Mouse (Mus musculus) retina, adult 2 months (tissue): Measurements from ENCODE around the gene AI854703.
A peak's percentile ranks its signal among the peaks of the same experiment; 100 is the strongest.

Source experiments
- DNase-seq: peaks from one replicate; pipeline ENCODE4 v3.0.0-alpha.2; 2012; ENCODE audit warnings: low read depth, low spot score

The AI854703 gene

GRCm38 (mm10) chr6:48626464-48626863, at the start of gene AI854703:
Gene AI854703 (plus strand): TSS chr6:48626764.
- no peak for DNase-seq

GRCm38 (mm10) chr6:48578736-48579135, 47.8 kb upstream of the AI854703 start:
- no peak for DNase-seq

GRCm38 (mm10) chr6:48579215-48579648, 47.3 kb upstream of the AI854703 start:
- no peak for DNase-seq

- no peak for DNase-seq
These were observed 45.3 kb upstream of the AI854703 start for GRCm38 (mm10) chr6:48581257-48581656.

DNA sequence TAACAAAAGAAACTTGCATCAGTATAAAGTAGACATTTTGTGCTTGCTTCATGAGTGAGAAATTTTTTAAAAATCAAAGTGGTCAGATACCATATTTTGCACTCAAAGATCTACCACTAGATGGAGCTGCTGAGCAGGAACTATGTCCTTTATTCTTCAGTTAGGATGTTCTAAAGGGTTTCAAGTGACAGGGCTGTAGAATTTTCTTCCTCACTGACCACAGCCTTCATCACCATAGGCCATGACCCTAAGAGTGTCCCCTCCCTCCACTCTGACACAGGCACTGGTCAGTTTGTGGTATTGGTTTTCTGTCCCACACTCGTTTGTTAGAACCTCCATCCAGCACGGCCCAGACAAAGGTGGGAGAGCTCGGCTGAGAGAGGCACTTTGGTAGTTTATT, 44.5 kb upstream of the AI854703 start:
- no peak for DNase-seq

DNA sequence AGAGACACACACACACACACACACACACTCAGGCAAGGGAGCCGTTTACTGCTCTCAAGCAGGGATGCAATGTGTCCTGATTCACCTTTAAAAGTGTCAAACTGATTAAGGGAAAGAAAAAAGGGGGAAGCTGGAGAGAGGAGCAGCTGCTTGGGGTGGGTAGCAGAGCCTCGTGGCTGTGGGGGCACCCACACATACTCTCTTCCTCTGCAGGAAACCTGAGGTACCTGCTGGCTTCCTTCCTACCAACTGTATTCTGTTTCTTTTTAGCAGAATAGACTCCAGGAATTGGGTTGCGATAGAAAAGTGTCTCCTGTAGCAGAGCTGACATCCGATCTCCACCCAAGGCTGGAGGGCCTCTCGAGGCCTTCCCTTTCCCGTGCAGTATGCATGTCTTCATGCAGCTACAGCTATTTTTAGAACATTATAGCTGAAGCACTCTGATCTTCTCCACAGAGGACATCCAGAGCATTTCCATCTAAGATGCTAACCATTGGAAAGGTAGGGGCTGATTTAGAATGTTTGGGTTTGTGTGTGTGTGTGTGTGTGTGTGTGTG, 37.3 kb upstream of the AI854703 start, which contains the start of gene Gm45021:
Gene Gm45021, plus strand, starts transcription at position 417 of the 557 bp plus-strand sequence.
- no peak for DNase-seq

DNA sequence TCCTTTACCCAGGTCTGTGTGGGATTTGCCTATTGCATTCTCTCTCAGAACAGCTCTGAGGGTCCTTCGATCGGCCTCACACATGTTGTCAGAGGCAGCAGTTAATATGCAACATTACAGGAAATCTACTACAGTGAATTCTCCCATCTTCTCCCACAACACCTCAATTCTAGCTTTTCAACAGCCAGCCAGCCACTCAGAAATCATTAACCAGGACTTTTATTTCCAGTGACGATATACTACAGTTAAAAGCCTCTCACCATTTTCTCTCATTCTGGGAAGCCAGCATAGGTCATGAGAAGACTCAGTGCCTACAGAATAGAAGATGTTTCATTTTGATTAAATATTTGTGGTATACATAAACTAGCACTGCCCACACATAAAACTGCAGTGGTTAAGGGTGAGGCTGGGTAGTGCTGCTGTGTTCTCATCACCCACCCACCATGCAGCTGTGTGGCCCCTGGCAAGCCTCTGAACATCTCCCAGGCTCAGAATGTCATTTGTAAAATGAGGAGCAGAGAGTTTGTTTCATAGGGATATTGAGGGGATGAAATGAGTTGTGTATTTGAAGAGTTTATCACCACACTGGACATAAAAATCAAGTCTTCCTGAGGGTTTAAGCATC, 35.2 kb upstream of the AI854703 start:
- DNase-seq, result no peak

DNA sequence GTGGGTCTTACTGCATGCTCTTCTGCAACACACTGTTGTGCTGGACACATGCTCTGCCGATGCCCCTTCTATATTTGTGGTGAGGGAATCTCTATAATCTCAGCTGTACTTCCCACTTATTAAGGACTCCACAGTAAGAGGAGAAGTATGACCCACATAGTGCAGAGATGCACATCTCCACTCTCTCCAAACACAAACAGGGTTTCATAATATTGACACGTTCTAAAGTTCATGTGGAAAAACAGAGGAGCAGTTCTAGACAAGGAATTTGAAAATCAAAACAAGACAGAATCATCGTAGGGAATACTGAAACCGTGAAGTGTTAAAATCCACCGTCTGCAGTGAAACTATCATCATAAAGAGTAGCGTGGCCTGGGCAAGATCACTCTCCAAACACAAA, 34.7 kb upstream of the AI854703 start:
- DNase-seq, result no peak

DNA sequence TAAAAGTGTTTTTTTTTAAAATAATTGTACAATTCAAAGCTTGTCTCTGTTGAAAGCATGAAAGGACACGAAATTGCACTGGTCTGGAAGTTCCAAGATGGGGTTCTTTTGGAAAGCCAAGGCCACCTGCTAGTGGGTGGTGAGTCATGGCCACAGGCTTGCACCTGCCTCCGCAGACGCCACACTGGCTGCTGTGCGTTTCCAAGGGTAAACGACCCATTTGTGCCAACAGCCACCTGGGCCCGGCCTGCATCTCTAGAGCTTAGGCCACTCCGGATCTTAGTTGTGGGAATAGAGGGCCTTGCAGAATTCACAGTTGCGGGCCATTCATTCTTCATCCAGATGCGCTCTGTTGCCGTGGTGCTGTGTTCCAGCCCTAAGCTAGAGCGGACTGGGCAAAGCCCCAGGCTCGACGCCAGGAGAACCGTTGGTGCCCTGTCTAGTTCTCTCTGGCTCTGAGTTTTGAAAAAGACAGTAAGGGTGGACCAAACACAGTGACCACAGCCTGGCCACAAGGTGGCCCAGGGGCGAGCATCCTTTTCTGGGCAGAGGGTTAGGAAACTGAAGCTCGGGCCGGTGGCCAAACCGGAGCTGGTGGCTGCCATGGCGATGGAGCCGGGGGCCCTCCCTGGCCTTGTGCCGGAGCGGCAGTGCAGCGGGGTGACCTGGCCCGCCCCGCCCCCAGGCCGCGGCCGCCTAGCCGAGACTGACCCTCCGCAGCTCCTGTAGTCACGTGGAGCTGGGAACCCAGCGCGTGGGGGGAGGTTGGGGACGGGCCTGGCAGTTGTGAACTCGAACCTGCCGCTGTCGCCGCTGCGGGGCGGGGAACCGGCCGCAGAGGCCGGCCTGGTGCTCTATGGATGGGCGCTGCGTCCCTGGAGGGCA, 33.2 kb upstream of the AI854703 start, which contains the start of the genes Repin1 and Gm44965:
Gene Repin1, plus strand, starts transcription at position 726 of the 885 bp plus-strand sequence.
Gene Gm44965, plus strand, starts transcription at position 784 of the 885 bp plus-strand sequence.
- peak; percentile 87 for DNase-seq

GRCm38 (mm10) chr6:48594043-48594738, 32.4 kb upstream of the AI854703 start:
- DNase-seq, result no peak

GRCm38 (mm10) chr6:48595278-48595677, 31.3 kb upstream of the AI854703 start:
- DNase-seq, result no peak

DNA sequence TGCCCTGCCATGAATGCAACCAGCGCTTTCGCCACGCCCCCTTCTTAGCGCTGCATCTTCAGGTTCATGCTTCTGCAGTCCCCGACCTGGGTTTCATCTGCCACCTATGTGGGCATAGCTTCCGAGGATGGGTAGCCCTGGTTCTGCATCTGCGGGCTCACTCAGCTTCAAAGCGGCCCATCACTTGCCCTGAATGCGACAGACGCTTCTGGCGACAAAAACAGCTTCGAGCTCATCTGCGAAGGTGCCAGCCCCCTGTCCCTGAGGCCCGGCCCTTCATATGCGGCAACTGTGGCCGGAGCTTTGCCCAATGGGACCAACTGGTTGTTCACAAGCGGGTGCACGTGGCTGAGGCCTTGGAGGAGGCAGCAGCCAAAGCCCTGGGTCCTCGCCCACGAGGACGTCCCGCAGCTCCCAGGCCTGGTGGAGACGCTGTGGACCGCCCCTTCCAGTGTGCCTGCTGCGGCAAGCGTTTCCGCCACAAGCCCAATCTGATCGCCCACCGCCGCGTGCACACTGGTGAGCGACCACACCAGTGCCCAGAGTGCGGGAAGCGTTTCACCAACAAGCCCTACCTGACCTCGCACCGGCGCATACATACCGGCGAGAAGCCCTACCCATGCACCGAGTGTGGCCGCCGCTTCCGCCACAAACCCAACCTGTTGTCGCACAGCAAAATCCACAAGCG, 29.9 kb upstream of the AI854703 start:
- no peak for DNase-seq

GRCm38 (mm10) chr6:48597233-48597625, 29.3 kb upstream of the AI854703 start:
- DNase-seq, result no peak

- DNase-seq, result no peak
These were observed 26.0 kb upstream of the AI854703 start for GRCm38 (mm10) chr6:48600594-48600993.

GRCm38 (mm10) chr6:48601271-48602079, 25.1 kb upstream of the AI854703 start, which contains the start of gene Zfp775:
Gene Zfp775 (plus strand): TSS chr6:48602063.
- peak; percentile 80 for DNase-seq

DNA sequence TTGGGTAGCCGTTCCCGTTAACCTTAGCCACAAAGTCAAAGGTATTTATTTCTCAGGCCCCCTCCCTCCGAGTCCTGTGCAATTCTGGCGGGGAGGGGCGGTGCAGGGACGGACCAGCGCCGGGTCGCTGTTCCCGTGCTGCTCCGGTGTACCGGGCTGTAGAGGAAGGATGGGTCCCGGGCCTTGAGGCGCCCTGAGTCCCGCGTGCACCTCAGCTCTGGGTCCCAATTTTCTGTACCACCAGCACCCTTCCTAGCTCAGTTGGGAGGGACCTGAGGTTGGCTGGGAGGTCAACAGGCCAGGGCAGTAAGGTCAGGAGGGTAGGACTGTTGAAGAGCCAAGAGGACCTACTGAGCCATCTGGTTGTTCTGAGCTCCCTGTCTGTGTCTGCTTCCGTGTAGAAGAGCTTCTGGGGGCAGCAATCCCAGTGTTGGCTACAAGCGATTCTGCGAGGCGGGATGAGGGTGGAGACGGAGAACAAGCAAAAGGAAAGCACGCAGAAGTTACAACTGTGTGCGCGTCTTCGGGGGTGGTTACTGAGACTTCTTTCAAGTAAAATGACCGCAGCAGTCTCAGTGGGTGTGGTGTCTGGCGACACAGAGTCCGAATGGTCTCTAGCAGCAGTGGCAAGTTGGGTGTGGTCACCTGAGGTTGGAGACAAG, 24.4 kb upstream of the AI854703 start:
- DNase-seq, result no peak

DNA sequence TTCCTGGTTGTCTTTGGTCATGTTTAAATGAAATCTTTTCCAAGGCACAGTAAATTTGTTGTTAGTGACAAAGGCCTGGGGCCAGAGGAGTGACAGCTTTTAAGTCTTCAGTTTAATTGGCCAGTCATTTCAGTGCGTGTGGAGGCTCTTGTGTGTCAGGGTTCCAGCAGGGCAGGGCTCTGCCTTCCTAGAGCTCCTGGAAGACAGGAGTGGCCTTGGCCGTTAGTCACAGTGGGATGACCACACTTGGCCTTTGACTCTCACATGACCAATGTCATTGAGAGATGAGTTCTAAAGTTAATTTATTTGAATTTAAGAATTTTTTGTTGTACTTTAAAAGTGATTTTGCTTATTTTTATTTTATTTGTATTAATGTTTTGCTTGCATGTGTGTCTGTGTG, 18.4 kb upstream of the AI854703 start:
- no peak for DNase-seq

- no peak for DNase-seq
These were observed 17.1 kb upstream of the AI854703 start for GRCm38 (mm10) chr6:48609512-48609911.

DNA sequence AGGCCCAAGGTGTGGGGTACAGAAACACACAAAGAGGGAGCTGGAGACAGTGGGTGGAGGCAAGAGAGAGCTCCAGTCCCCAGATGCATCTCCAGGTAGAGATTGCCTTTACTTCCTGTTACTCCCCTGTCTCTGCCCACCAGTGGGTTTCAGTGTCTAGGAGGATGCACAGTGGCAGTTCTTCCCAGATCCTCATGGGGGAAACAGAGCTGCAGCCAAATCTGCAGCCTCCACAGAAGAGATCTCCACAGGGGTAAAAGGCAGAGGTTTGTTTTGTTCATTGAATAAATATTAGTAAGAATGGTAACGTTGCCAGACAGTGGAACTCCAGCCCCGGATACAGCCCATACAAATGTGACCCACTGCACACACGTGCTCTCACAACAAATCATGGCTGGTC, 15.9 kb upstream of the AI854703 start:
- DNase-seq, result no peak

DNA sequence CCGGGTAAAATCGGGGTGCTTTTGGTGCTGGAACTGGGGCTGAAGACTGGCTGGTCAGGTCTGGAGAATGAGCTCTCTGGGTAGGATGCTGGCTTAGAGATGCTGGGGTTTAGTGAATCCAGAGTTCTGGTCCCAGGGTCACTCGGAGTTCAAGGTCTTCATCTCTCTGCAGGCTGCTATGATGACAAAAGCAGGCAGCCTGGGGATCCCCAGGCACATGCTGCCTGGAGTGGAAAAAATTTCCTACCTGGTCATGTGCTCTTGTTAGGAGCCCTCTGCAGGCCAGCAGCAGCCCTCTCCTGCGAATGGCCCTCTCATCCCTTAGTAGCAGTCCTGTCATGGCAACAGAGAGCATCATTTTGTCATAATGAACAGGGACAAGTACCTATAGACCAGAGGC, 13.1 kb upstream of the AI854703 start:
- no peak for DNase-seq
